Mouse (Mus musculus) heart, postnatal 0 days (tissue): Measurements from ENCODE around the gene Retreg1. TPM values are rescaled to one million over a fixed set of nuclear protein-coding genes. Genes with fewer than 3 reads are reported as not detected.

Experiments used
- ATAC-seq: fragments of 200-750 bp; cut with Nextera tagmentation; 2 replicates; pipeline ENCODE4 v1.8.0; 2017; ENCODE audit warnings: low read depth, moderate number of reproducible peaks, moderate library complexity; ENCODE audit not compliant: insufficient read depth
- DNase-seq: peaks from one replicate; pipeline ENCODE4 v3.0.0-alpha.2; 2016; ENCODE audit warnings: low spot score
- H3K27ac ChIP-seq: fragments of 300-500 bp; sonication (generic); 2 replicates; pipeline ENCODE4 v1.5.1; 2014; ENCODE audit warnings: low read depth, mild to moderate bottlenecking
- H3K27me3 ChIP-seq: fragments of 300-500 bp; sonication (generic); 2 replicates; pipeline ENCODE4 v1.6.1; 2014; ENCODE audit warnings: low read length, mixed read lengths; ENCODE audit not compliant: control insufficient read depth, insufficient read depth
- H3K36me3 ChIP-seq: fragments of 300-500 bp; sonication (generic); replicated peaks from 2 replicates; pipeline ENCODE4 v1.6.1; 2014; ENCODE audit warnings: low read length, mixed read lengths; ENCODE audit not compliant: control insufficient read depth, insufficient read depth
- H3K4me1 ChIP-seq: fragments of 300-500 bp; sonication (generic); 2 replicates; pipeline ENCODE4 v1.6.1; 2014; ENCODE audit warnings: antibody characterized with exemption; ENCODE audit not compliant: control insufficient read depth, insufficient read depth
- H3K4me2 ChIP-seq: fragments of 300-500 bp; sonication (generic); 2 replicates; pipeline ENCODE4 v1.6.1; 2014; ENCODE audit warnings: low read depth, mild to moderate bottlenecking, low read length, moderate library complexity
- H3K4me3 ChIP-seq: fragments of 300-500 bp; sonication (generic); 2 replicates; pipeline ENCODE4 v1.5.1; 2014; ENCODE audit warnings: low read depth, low read length
- H3K9ac ChIP-seq: fragments of 300-500 bp; sonication (generic); replicated peaks from 2 replicates; pipeline ENCODE4 v1.6.1; 2014; ENCODE audit warnings: low read depth, low read length, mixed read lengths
- H3K9me3 ChIP-seq: fragments of 300-500 bp; sonication (generic); replicated peaks from 2 replicates; pipeline ENCODE4 v1.6.1; 2016; ENCODE audit warnings: low read length; ENCODE audit not compliant: control insufficient read depth
- CTCF ChIP-seq: IDR thresholded peaks from 2 replicates; pipeline ENCODE4 v1.5.1; 2016; ENCODE audit warnings: antibody characterized with exemption, control low read depth, low read depth
- EP300 ChIP-seq: IDR thresholded peaks from 2 replicates; pipeline ENCODE4 v1.6.1; 2016; ENCODE audit warnings: antibody characterized with exemption, low read depth
- WGBS: fragments of 180-500 bp; shearing (Covaris S2); extraction: QIAGEN DNeasy Blood & Tissue Kit; methylation state at CpG from one replicate; pipeline ENCODE4 v1.1.7; 2014; 5-methylcytosine and 5-hydroxymethylcytosine counted together
- polyA plus RNA-seq: library from polyadenylated mRNA; unstranded; fragments of >200 nt; fragmentation: Nextera tagmentation; extraction: Ambion mirVana; gene quantifications from 2 replicates; pipeline ENCODE4 v1.2.1, GENCODE M21; 2015
- total RNA-seq: library from RNA; depleted of rRNA; stranded (reverse); fragments of >200 nt; gene quantifications from 2 replicates; pipeline ENCODE4 v1.2.3, GENCODE M21; 2014; ENCODE audit warnings: low replicate concordance

The Retreg1 gene
- total and polyA plus RNA-seq, 2 experiments from 2014 or later, result 141 to 157 TPM

GRCm38 (mm10) chr15:25922007-25922406 is 79.0 kb downstream of the Retreg1 start:
- H3K27me3 ChIP-seq, result no peaks in the 10 kb centered on the region
- no peak overlapping the region for H3K4me3 ChIP-seq
- H3K36me3 ChIP-seq, result no peaks in the 10 kb centered on the region
- no peak for TF ChIP-seq EP300
- TF ChIP-seq CTCF, result no peak
- no peak overlapping the region for H3K4me2 ChIP-seq
- ATAC-seq, result no peak
- no peak overlapping the region; the same call in 1 of the 2 replicates for H3K9ac ChIP-seq
- DNase-seq, result no peak
- H3K4me1 ChIP-seq, result peaks cover 34% of the 10 kb centered on the region
- no peak overlapping the region for H3K27ac ChIP-seq
- H3K9me3 ChIP-seq, result no peaks in the 10 kb centered on the region; the same call in 1 of the 2 replicates
- WGBS, result 52% methylated on average over 2 of the region's 2 CpGs

- Histone ChIP-seq H3K9me3 (no peaks in the 10 kb centered on the region; the same call in 1 of the 2 replicates), H3K36me3 (no peaks in the 10 kb centered on the region), H3K9ac (no peak overlapping the region), H3K4me3 (no peak overlapping the region), H3K27me3 (no peaks in the 10 kb centered on the region), H3K27ac (no peak overlapping the region), H3K4me2 (no peak overlapping the region), H3K4me1 (peaks cover 24% of the 10 kb centered on the region)
- WGBS, result 49% methylated on average over 8 of the region's 8 CpGs
- no peak for TF ChIP-seq CTCF
- TF ChIP-seq EP300, result no peak
- DNase-seq, result no peak
- ATAC-seq, result no peak
Measured at GRCm38 (mm10) chr15:25923916-25924315, 80.9 kb downstream of the Retreg1 start.

GRCm38 (mm10) chr15:25926171-25926570 is 83.2 kb downstream of the Retreg1 start:
- no peak for DNase-seq
- no peaks in the 10 kb centered on the region for H3K27me3 ChIP-seq
- no peaks in the 10 kb centered on the region for H3K36me3 ChIP-seq
- whole genome bisulfite sequencing, result 89% methylated on average over 4 of the region's 4 CpGs
- no peak overlapping the region for H3K4me3 ChIP-seq
- H3K4me1 ChIP-seq, result peaks cover 28% of the 10 kb centered on the region
- H3K9ac ChIP-seq, result no peak overlapping the region
- TF ChIP-seq CTCF (no peak), EP300 (no peak)
- H3K4me2 ChIP-seq, result no peak overlapping the region
- H3K27ac ChIP-seq, result no peak overlapping the region
- no peak for ATAC-seq
- H3K9me3 ChIP-seq, result no peaks in the 10 kb centered on the region; the same call in 1 of the 2 replicates

- Histone ChIP-seq H3K4me1 (peaks cover 33% of the 10 kb centered on the region), H3K27ac (no peak overlapping the region), H3K4me3 (no peak overlapping the region), H3K36me3 (no peaks in the 10 kb centered on the region), H3K4me2 (no peak overlapping the region), H3K27me3 (no peaks in the 10 kb centered on the region), H3K9me3 (no peaks in the 10 kb centered on the region; the same call in 1 of the 2 replicates), H3K9ac (no peak overlapping the region)
- TF ChIP-seq EP300 (no peak), CTCF (no peak)
- 94% methylated on average over 14 of the region's 14 CpGs for WGBS
- ATAC-seq (no peak), DNase-seq (no peak)
Measured at GRCm38 (mm10) chr15:25927106-25927505, 84.1 kb downstream of the Retreg1 start.

- Histone ChIP-seq H3K4me3 (no peak overlapping the region), H3K36me3 (no peaks in the 10 kb centered on the region), H3K4me1 (peaks cover 41% of the 10 kb centered on the region), H3K4me2 (no peak overlapping the region), H3K27ac (no peak overlapping the region), H3K27me3 (no peaks in the 10 kb centered on the region), H3K9me3 (no peaks in the 10 kb centered on the region; the same call in 1 of the 2 replicates), H3K9ac (no peak overlapping the region)
- WGBS, result 82% methylated on average over 8 of the region's 8 CpGs
- TF ChIP-seq EP300, result no peak
- no peak for TF ChIP-seq CTCF
- DNase-seq, result no peak
- no peak for ATAC-seq
Measured at GRCm38 (mm10) chr15:25928001-25928400, 85.0 kb downstream of the Retreg1 start.

GRCm38 (mm10) chr15:25928831-25929230 is 85.9 kb downstream of the Retreg1 start:
- no peak overlapping the region for H3K27ac ChIP-seq
- no peak for DNase-seq
- peak; percentile 33 for TF ChIP-seq CTCF
- TF ChIP-seq EP300, result no peak
- H3K4me3 ChIP-seq, result no peak overlapping the region
- no peak overlapping the region for H3K9ac ChIP-seq
- no peaks in the 10 kb centered on the region for H3K27me3 ChIP-seq
- no peaks in the 10 kb centered on the region for H3K36me3 ChIP-seq
- 75% methylated on average over 5 of the region's 5 CpGs for WGBS
- no peak for ATAC-seq
- no peaks in the 10 kb centered on the region; the same call in 1 of the 2 replicates for H3K9me3 ChIP-seq
- H3K4me1 ChIP-seq, result peaks cover 46% of the 10 kb centered on the region
- H3K4me2 ChIP-seq, result no peak overlapping the region
